Mouse (Mus musculus) heart, adult 2 months (tissue): ENCODE results near the gene Pltp.

Experiments used
- CTCF ChIP-seq: fragments of 200-600 bp; IDR thresholded peaks from 2 replicates; pipeline ENCODE4 v1.8.1; 2022; ENCODE audit warnings: antibody characterized with exemption, mild to moderate bottlenecking, moderate library complexity
- EP300 ChIP-seq: fragments of 200-500 bp; IDR thresholded peaks from 2 replicates; pipeline ENCODE4 v1.6.1; 2011; ENCODE audit warnings: low read depth, low read length, control low read depth; ENCODE audit not compliant: insufficient read depth
- POLR2A ChIP-seq: fragments of 200-500 bp; IDR thresholded peaks from 2 replicates; pipeline ENCODE4 v1.6.1; 2011; ENCODE audit warnings: mild to moderate bottlenecking, low read depth, low read length, control low read depth; ENCODE audit not compliant: insufficient read depth

- no peak for TF ChIP-seq EP300
- no peak for TF ChIP-seq CTCF
- no peak for TF ChIP-seq POLR2A
Observed at GRCm38 (mm10) chr2:164859640-164860432, 2.3 kb upstream of the Pltp start.
